Mouse (Mus musculus): Measurements from ENCODE around the gene Cldn14. TPM values are rescaled to one million over a fixed set of nuclear protein-coding genes. Genes with fewer than 3 reads are reported as not detected.

Cldn14 gene
- polyA plus RNA-seq, 1 experiment, result 4.1 TPM

DNA sequence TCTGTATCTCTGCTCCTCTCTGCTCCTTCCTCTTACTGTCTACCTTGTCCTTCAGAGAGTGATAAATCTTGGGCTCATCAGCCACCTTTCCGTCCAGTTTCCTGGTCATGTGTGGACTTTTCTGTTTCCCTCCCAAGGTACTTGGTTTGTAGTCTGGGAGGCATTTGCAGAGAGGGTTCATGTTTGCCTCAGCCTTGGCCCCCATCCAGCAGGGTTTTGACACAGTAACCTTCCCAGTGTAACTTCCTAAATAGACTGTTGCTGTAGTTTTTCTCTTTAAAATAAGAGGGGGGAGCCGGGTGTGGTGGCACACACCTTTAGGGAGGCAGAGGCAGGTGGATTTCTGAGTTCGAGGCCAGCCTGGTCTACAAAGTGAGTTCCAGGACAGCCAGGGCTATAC, 98.7 kb downstream of the Cldn14 start:
- TF ChIP-seq CTCF (IDR thresholded peaks at IDR 0.05; ENCODE audit: extremely low read depth, insufficient read depth, low read length), result no peak
- no peak for TF ChIP-seq POLR2A (IDR thresholded peaks at IDR 0.05; ENCODE audit: extremely low read depth, insufficient read depth, low read length)
- Histone ChIP-seq H3K4me1 (ENCODE audit: control insufficient read depth, insufficient read depth, low read length) (no peaks in the 10 kb centered on the region), H3K4me3 (ENCODE audit: insufficient read depth, low read length) (no peak overlapping the region), H3K27ac (ENCODE audit: insufficient read depth, low read length) (no peak overlapping the region)

DNA sequence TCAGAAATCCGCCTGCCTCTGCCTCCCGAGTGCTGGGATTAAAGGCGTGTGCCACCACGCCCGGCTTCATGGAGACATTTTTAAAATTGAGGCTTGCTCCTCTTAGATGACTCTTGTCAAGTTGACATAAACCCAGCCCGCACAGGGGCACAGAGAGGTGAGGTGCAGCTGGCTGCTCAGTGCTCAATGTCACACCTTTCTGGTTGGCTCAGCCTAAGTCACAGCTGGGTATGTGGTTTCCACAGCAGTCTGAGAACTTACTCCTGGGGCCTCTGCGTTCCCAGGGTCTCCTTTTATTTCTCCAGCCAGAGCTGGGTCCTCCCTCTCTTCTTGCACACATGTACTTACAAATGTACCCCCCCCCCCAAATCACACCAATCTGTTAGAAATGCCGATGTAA, 100.4 kb downstream of the Cldn14 start:
- Histone ChIP-seq H3K4me1 (ENCODE audit: control insufficient read depth, insufficient read depth, low read length) (no peaks in the 10 kb centered on the region), H3K4me3 (ENCODE audit: insufficient read depth, low read length) (no peak overlapping the region), H3K27ac (ENCODE audit: insufficient read depth, low read length) (no peak overlapping the region)
- TF ChIP-seq CTCF (IDR thresholded peaks at IDR 0.05; ENCODE audit: extremely low read depth, insufficient read depth, low read length), result no peak
- TF ChIP-seq POLR2A (IDR thresholded peaks at IDR 0.05; ENCODE audit: extremely low read depth, insufficient read depth, low read length), result no peak

DNA sequence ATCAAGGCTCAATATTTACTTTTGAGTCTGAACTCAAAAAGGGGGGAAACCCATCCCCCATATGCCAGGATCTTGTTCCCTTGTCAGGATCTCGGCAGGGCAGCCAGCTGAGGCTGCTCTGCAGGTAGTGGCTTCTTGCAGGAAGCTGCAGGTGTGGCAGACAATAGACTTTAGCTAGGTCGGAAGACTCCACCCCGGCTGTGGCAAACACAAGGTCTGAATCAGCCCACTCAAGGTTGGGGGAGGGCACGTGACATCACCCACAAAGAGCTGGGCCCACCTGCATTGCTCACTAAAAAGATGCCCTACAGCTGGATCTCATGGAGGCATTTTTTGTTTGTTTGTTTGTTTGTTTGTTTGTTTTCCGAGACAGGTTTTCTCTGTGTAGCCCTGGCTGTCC, 100.9 kb downstream of the Cldn14 start:
- H3K4me1 ChIP-seq (ENCODE audit: control insufficient read depth, insufficient read depth, low read length), result no peaks in the 10 kb centered on the region
- TF ChIP-seq CTCF (IDR thresholded peaks at IDR 0.05; ENCODE audit: extremely low read depth, insufficient read depth, low read length) (no peak), POLR2A (IDR thresholded peaks at IDR 0.05; ENCODE audit: extremely low read depth, insufficient read depth, low read length) (no peak)
- no peak overlapping the region for H3K4me3 ChIP-seq (ENCODE audit: insufficient read depth, low read length)
- H3K27ac ChIP-seq (ENCODE audit: insufficient read depth, low read length), result no peak overlapping the region

DNA sequence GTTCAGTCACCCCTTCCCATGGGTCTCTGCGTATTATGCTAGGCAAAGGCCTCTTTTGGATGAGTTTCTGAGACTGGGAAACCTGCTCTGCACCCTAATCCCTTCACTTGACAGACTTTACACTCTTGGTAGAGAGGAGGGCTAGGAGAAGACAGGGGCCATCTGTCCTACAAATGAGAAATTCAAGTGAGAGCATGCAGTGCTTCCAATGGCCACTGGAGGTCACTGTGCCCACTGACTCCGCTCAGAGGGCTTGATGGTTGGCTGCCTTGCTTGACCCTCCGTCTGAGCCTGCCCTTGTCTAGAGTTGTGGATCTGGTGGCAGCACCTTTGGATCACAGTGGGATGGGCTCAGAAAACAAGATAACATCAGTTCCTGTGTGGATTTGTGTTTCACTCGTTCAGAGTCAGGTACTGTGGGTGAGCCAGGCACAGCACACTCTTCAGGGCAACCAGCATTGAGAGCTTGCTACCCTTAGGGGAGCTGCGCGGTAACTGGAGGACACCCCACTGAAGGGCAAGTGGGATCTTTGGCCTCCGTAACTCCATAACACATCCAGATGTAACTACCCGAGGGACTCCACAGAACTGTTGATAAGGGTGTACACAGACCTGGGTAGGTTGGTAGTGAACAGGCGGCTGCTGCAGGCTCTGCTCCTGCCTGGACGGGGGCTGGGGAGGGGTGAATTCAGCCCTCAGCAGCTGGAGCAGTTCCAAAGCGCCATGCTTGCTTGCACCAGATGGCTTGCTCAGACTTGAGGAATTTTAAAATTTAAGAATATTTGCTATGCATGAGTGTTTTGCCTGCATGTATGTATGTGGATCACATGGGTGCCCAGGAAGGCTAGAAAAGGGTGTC, 102.3 kb downstream of the Cldn14 start:
- H3K4me3 ChIP-seq (ENCODE audit: insufficient read depth, low read length), result no peak overlapping the region
- H3K27ac ChIP-seq (ENCODE audit: insufficient read depth, low read length), result no peak overlapping the region
- TF ChIP-seq CTCF (IDR thresholded peaks at IDR 0.05; ENCODE audit: extremely low read depth, insufficient read depth, low read length) (peak; percentile 90), POLR2A (IDR thresholded peaks at IDR 0.05; ENCODE audit: extremely low read depth, insufficient read depth, low read length) (no peak)
- H3K4me1 ChIP-seq (ENCODE audit: control insufficient read depth, insufficient read depth, low read length), result no peaks in the 10 kb centered on the region

DNA sequence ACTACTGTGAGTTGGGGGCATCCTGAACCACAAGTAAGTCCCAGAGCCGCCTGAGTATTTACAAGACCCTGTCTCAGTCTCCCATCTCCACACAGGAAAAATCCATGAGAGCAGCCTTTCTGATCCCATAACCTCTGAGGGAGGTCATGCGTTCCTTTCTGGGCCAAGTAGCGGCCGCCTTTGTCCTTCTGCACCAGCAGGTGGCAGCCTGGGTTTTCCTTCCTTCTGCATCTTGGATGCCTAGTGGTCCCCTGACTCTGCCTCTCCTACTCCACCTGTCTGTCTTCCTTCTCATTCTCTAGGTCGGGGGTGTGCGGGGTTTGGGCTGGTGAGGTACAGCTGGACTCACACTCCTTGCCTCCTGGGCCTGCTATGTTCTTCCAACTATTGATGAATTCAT, 105.6 kb downstream of the Cldn14 start:
- no peaks in the 10 kb centered on the region for H3K4me1 ChIP-seq (ENCODE audit: control insufficient read depth, insufficient read depth, low read length)
- H3K27ac ChIP-seq (ENCODE audit: insufficient read depth, low read length), result no peak overlapping the region
- 0 out of 2 replicates have a peak, but pooled peaks have one; percentile 6 for TF ChIP-seq CTCF (IDR thresholded peaks at IDR 0.05; ENCODE audit: extremely low read depth, insufficient read depth, low read length)
- TF ChIP-seq POLR2A (IDR thresholded peaks at IDR 0.05; ENCODE audit: extremely low read depth, insufficient read depth, low read length), result no peak
- no peak overlapping the region for H3K4me3 ChIP-seq (ENCODE audit: insufficient read depth, low read length)

DNA sequence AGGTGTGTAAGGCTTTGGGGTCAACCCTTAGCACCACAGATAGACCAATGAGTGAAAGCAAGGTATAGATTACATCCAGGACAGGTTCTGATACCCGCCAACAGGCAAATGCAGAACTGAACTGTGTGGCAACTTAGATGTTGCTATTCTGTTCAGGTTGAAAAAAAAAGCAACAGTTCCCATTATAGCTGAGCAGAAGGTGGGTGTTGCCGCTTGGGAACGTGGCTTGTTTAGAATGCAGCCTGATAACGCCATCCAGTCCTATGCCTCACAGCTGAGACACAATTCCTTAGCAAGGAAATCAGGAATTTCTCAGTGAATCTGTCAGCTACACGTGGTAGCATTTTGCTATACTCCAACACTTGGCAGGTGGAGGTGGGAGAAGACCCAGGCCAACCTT, 115.4 kb downstream of the Cldn14 start:
- TF ChIP-seq CTCF (IDR thresholded peaks at IDR 0.05; ENCODE audit: extremely low read depth, insufficient read depth, low read length), result no peak
- TF ChIP-seq POLR2A (IDR thresholded peaks at IDR 0.05; ENCODE audit: extremely low read depth, insufficient read depth, low read length), result no peak
- H3K4me1 ChIP-seq (ENCODE audit: control insufficient read depth, insufficient read depth, low read length), result no peaks in the 10 kb centered on the region; the same call in 1 of the 2 replicates
- no peak overlapping the region for H3K4me3 ChIP-seq (ENCODE audit: insufficient read depth, low read length)
- H3K27ac ChIP-seq (ENCODE audit: insufficient read depth, low read length), result no peak overlapping the region

DNA sequence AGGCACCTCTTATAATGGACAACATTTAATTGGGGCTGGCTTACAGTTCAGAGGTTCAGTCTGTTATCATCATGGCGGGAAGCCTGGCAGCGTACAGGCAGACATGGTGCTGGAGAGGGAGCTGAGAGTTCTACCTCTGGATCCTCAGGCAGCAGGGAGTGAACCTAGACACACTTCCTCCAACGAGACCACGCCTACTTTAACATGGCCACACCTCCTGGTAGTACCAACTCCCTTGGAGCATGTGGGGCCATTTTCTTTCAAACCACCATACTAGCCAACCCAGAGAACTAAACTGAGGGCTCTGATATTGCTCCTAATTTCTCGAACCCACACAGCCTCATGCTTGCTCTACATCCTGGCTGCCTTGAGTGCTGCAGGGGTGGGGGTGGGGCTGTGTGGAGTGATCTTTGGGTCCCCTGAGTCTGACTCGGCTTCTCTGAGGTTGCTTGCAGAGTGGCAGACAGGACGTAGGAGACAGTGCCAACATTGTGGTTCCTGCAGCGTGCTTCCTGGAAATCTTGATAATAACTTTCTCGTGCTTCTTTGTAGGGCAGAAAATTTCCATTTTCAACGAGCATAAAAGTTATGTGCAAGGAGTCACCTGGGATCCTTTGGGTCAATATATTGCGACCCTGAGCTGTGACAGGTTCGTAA, 117.6 kb downstream of the Cldn14 start:
- TF ChIP-seq CTCF (IDR thresholded peaks at IDR 0.05; ENCODE audit: extremely low read depth, insufficient read depth, low read length), result no peak
- TF ChIP-seq POLR2A (IDR thresholded peaks at IDR 0.05; ENCODE audit: extremely low read depth, insufficient read depth, low read length), result no peak
- no peak overlapping the region for H3K4me3 ChIP-seq (ENCODE audit: insufficient read depth, low read length)
- H3K4me1 ChIP-seq (ENCODE audit: control insufficient read depth, insufficient read depth, low read length), result no peaks in the 10 kb centered on the region; the same call in 1 of the 2 replicates
- H3K27ac ChIP-seq (ENCODE audit: insufficient read depth, low read length), result no peak overlapping the region

DNA sequence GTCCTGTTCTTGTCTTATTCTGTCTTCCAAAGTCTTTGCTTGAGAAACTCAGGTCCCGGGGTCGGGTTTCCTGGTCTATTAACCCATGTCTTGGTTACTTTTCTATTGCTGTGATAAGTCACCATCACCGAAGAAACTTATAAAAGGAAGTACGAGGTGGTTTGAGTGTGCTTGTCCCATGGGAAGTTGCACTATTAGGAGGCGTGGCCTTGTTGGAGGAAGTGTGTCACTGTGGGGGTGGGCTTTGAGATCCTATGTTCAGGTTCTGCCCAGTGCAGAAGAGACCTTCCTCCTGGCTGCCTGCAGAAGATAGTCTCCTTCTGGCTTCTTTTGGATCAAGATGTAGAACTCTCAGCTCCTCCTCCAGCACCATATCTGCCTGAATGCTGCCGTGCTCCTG, 120.2 kb downstream of the Cldn14 start:
- Histone ChIP-seq H3K4me1 (ENCODE audit: control insufficient read depth, insufficient read depth, low read length) (no peaks in the 10 kb centered on the region; the same call in 1 of the 2 replicates), H3K4me3 (ENCODE audit: insufficient read depth, low read length) (no peak overlapping the region), H3K27ac (ENCODE audit: insufficient read depth, low read length) (no peak overlapping the region)
- TF ChIP-seq POLR2A (IDR thresholded peaks at IDR 0.05; ENCODE audit: extremely low read depth, insufficient read depth, low read length) (no peak), CTCF (IDR thresholded peaks at IDR 0.05; ENCODE audit: extremely low read depth, insufficient read depth, low read length) (no peak)

DNA sequence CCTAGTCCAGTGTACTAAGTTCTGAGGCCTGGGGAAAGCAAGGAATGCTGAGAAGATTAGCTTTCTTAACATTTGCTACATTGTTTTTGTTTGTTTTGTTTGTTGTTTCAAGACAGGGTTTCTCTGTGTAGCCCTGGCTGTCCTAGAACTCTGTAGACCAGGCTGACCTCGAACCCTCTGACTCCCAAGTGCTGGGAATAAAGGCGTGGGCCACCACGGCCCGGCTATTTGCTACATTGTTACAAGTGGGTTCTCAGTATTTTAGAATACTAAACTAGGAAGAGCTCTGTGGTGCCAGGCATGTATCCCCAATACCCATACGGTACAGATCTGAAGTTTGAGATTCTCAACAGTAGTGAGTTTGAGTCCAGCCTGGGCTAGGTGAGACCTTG, 123.9 kb downstream of the Cldn14 start:
- Histone ChIP-seq H3K4me1 (ENCODE audit: control insufficient read depth, insufficient read depth, low read length) (no peaks in the 10 kb centered on the region), H3K4me3 (ENCODE audit: insufficient read depth, low read length) (peak overlapping the region; percentile 46; the same call in 1 of the 2 replicates), H3K27ac (ENCODE audit: insufficient read depth, low read length) (no peak overlapping the region)
- no peak for TF ChIP-seq CTCF (IDR thresholded peaks at IDR 0.05; ENCODE audit: extremely low read depth, insufficient read depth, low read length)
- TF ChIP-seq POLR2A (IDR thresholded peaks at IDR 0.05; ENCODE audit: extremely low read depth, insufficient read depth, low read length), result no peak

Measured in cortical plate, adult 2 months (tissue).